Comparison of ENCODE assay signal across 29 mouse cellular contexts in genomic region chr2:113584068-113584467, GRCm38 (mm10).
DNase-seq lines count a peak whose midpoint lies in the region; ATAC-seq and TF ChIP-seq lines count a peak whose summit lies in the region.
"Had no signal": no experiment of that assay in that cellular context is flagged by ENCODE, and none has a peak within 500 bp of the region (broad histone marks: within the 10 kb centered on the region; RNA-seq: fewer than 3 reads in every experiment).

No protein-coding gene starts in this region.

- no peak overlapping the region for H3K27ac ChIP-seq in stomach, embryonic 14.5 days (ENCODE audit: low read length)
- H3K27ac ChIP-seq: forebrain, embryonic 10.5 days; forebrain, embryonic 15.5 days; gastrocnemius, adult 2 months; heart, adult 2 months; hindbrain, embryonic 10.5 days; hindbrain, embryonic 15.5 days; limb, embryonic 13.5 days had no signal

- 39% methylated on average over 8 of the region's 8 CpGs for WGBS in stomach, embryonic 14.5 days

- no peaks in the 10 kb centered on the region for H3K27me3 ChIP-seq in Patski
- H3K27me3 ChIP-seq in stomach, embryonic 14.5 days (ENCODE audit: control insufficient read depth, insufficient read depth, low read length) = no peaks in the 10 kb centered on the region
- H3K27me3 ChIP-seq: forebrain, embryonic 15.5 days; hindbrain, embryonic 15.5 days; limb, embryonic 13.5 days had no signal

- CTCF ChIA-PET in Patski (lab: Charles Lee) = no interaction called here

- H3K36me3 ChIP-seq in stomach, embryonic 14.5 days (ENCODE audit: control insufficient read depth, insufficient read depth, low read length) = no peaks in the 10 kb centered on the region
- H3K36me3 ChIP-seq: forebrain, embryonic 10.5 days; forebrain, embryonic 15.5 days; G1E; hindbrain, embryonic 10.5 days; hindbrain, embryonic 15.5 days; limb, embryonic 13.5 days had no signal

- no peak for TF ChIP-seq CTCF in Patski (IDR thresholded peaks at IDR 0.05)

- POLR2A ChIA-PET in Patski (lab: Charles Lee) = interaction anchor here (0.5 kb wide), 1 partner anchor 28 kb away, joined by 3 read pairs; no protein-coding TSS in a partner anchor

- H3K4me3 ChIP-seq in stomach, embryonic 14.5 days (ENCODE audit: low read depth, low read length) = no peak overlapping the region
- H3K4me3 ChIP-seq: forebrain, embryonic 10.5 days; forebrain, embryonic 15.5 days; gastrocnemius, adult 2 months; heart, adult 2 months; hindbrain, embryonic 10.5 days; hindbrain, embryonic 15.5 days; limb, embryonic 13.5 days had no signal

- no peaks in the 10 kb centered on the region for H3K4me1 ChIP-seq in stomach, embryonic 14.5 days (ENCODE audit: control insufficient read depth, insufficient read depth, low read length)
- H3K4me1 ChIP-seq: hindbrain, embryonic 10.5 days; hindbrain, embryonic 15.5 days had no signal

- H3K9me3 ChIP-seq in stomach, embryonic 14.5 days (ENCODE audit: control insufficient read depth, low read depth, low read length) = no peaks in the 10 kb centered on the region
- H3K9me3 ChIP-seq: forebrain, embryonic 10.5 days; forebrain, embryonic 15.5 days; hindbrain, embryonic 10.5 days; hindbrain, embryonic 15.5 days; limb, embryonic 13.5 days had no signal

- peak; percentile 79 for ATAC-seq in Patski
- ATAC-seq in stomach, embryonic 14.5 days (ENCODE audit: insufficient number of reproducible peaks, insufficient read depth, low FRiP score, low read depth) = peak; percentile 74; the same call in 1 of the 2 replicates
- ATAC-seq: forebrain, embryonic 15.5 days; inflammation-experienced regulatory T-cells, adult 6 months; liver, postnatal 0 days had no signal

- H3K4me2 ChIP-seq in stomach, embryonic 14.5 days (replicated peaks; ENCODE audit: low read depth, low read length) = no peak overlapping the region
- H3K4me2 ChIP-seq: forebrain, embryonic 15.5 days; hindbrain, embryonic 15.5 days; limb, embryonic 13.5 days; liver, embryonic 11.5 days had no signal

- in situ Hi-C loops in Patski (cut with MboI; ENCODE audit: low pct_unique_long_range_greater_than_20kb) = no loop called here

- DNase-seq in lung, postnatal 10 days = peak; percentile 9
- no peak for DNase-seq in lung, postnatal 14 days
- peak; percentile 35 for DNase-seq in Patski (ENCODE audit: low read depth, low spot score)
- no peak for DNase-seq in spleen, postnatal 10 days (ENCODE audit: low spot score in 2 of 2)
- no peak for DNase-seq in left cerebral cortex, adult 8-10 months (ENCODE audit: low spot score in 2 of 2)
- no peak for DNase-seq in adrenal gland, postnatal 25 days
- DNase-seq: cerebellum, adult 2 months; cerebellum, postnatal 14 days; gastrocnemius, adult 2 months; gastrocnemius, postnatal 36 days; heart, adult 2 months; heart, postnatal 14 days; kidney, adult 11 months; kidney, postnatal 14 days; layer of hippocampus, adult 9-11 months; liver, postnatal 0 days; midbrain, embryonic 14.5 days; retina, postnatal 1 day; right cerebral cortex, postnatal 14 days; thymus, postnatal 14 days had no signal

- H3K9ac ChIP-seq in stomach, embryonic 14.5 days (replicated peaks; ENCODE audit: low read depth, low read length) = no peak overlapping the region
- H3K9ac ChIP-seq: forebrain, embryonic 15.5 days; hindbrain, embryonic 15.5 days; limb, embryonic 13.5 days; liver, postnatal 0 days had no signal

Comparison
In these comparisons a context has a peak if more than half of its experiments do, and no peak if none do; other contexts are left out.
1. DNase-seq: peak in lung, postnatal 10 days (single experiment) and Patski (single experiment); none in lung, postnatal 14 days (single experiment), spleen, postnatal 10 days (0 of 2), left cerebral cortex, adult 8-10 months (0 of 2) and adrenal gland, postnatal 25 days (single experiment).